Mouse (Mus musculus) brown adipose tissue, adult 24 weeks (tissue): ENCODE data around the gene Bpifa1. TPM values are rescaled to one million over a fixed set of nuclear protein-coding genes. Genes with fewer than 3 reads are reported as not detected.

Source experiments
- H3K27ac ChIP-seq: fragments of 200-500 bp; replicated peaks from 2 replicates; pipeline ENCODE4 v1.5.1; 2012; ENCODE audit warnings: low read depth, mild to moderate bottlenecking, low read length
- H3K4me1 ChIP-seq: fragments of 200-500 bp; 2 replicates; pipeline ENCODE4 v1.6.1; 2012; ENCODE audit warnings: low read length, mixed read lengths; ENCODE audit not compliant: control insufficient read depth, insufficient read depth, insufficient read length
- H3K4me3 ChIP-seq: fragments of 200-500 bp; 2 replicates; pipeline ENCODE4 v1.5.1; 2012; ENCODE audit warnings: low read depth, mild to moderate bottlenecking, low read length, moderate library complexity; ENCODE audit not compliant: insufficient read depth
- polyA plus RNA-seq: library from polyadenylated mRNA; stranded (reverse); fragments of >200 nt; gene quantifications from 2 replicates; pipeline ENCODE4 v1.2.4, GENCODE M21; 2012; ENCODE audit not compliant: missing spikeins, insufficient read depth, insufficient read length

Bpifa1 gene
- polyA plus RNA-seq, 1 experiment: not detected

DNA sequence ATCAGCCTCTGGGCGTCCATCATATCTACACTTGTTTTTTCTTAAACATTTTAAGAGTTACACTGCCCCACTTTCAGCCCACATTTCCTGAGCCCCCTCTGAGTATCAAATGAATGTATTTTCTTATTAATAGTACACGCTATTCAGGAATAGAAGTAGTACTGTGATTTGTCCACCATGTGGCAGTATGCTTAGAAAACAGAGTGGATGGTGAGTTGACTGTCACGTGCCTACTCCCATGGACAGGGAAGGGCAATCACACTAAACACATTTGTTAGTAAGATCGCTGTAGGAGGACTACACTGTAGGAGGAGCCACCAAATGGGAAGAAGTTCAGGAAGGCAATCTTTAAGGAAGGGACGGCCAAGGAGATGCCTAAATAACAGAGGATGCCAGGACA lies 44.8 kb downstream of the Bpifa1 start:
- Histone ChIP-seq H3K4me1 (no peaks in the 10 kb centered on the region), H3K27ac (no peak overlapping the region), H3K4me3 (no peak overlapping the region)

GRCm38 (mm10) chr2:154189877-154190434 lies 47.3 kb downstream of the Bpifa1 start:
- H3K4me3 ChIP-seq: no peak overlapping the region
- no peaks in the 10 kb centered on the region for H3K4me1 ChIP-seq
- no peak overlapping the region for H3K27ac ChIP-seq

DNA sequence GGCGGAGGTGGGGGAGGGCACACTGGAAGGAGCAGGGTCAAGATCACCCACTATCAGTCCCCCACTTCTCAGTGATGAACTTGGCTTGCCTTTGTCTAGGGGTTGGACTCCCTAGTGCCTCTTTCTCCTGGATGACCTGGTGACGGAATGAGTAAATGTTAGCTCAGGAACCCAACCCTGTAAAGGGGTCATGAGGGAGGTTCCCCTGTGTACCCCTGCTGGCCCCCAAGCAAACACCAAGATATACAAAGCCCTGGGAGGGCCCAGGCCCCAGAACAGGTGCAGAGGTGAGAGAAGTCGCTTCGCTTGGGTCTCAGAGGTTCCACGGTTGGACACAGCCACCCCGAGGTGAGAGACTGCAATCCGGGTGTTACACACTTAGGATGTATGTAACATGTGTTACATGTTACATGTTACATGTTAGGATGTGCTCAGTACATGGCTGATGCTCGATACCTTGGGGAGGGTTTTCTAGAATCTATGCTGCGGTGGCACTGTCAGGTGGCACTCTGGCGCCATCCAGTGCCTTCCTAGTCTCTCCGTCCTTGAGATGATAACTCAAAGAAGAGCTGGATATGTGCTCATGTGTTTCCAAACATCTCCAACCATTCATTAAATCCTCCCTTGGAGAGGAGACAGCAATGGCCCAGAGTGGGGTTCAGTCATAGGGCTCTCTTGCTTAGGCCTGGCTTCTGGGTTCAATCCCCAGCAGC lies 48.0 kb downstream of the Bpifa1 start, which contains the start of gene Bpifb1:
Gene Bpifb1 (plus strand): TSS at position 273 of the 713 bp plus-strand sequence.
- H3K4me1 ChIP-seq: no peaks in the 10 kb centered on the region
- no peak within 1 kb of the TSS for H3K4me3 ChIP-seq
- H3K27ac ChIP-seq: no peak within 1 kb of the TSS

- no peak overlapping the region for H3K27ac ChIP-seq
- H3K4me3 ChIP-seq: no peak overlapping the region
- H3K4me1 ChIP-seq: no peaks in the 10 kb centered on the region
Measured at GRCm38 (mm10) chr2:154192141-154192540, 49.5 kb downstream of the Bpifa1 start.

DNA sequence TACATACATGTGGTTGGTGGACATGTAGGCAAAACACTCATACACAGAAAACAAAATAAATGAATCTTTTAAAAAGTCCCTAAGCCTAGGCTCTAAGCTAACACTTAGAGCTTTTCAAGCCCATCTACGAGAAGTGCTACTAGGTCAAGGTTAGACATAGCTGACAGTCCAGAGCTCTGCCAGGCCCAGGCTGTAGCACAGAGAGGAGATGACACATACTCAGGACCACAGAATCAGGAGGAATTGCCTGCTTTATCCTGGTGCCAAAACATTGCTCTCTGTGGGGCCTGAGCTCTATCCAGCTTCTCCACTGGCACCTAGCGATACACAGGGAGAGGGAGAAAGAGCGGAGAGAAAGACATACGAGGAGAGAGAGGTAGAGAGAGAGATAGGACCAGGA lies 50.4 kb downstream of the Bpifa1 start:
- Histone ChIP-seq H3K4me3 (no peak overlapping the region), H3K27ac (no peak overlapping the region), H3K4me1 (no peaks in the 10 kb centered on the region)

GRCm38 (mm10) chr2:154193994-154194504 lies 51.4 kb downstream of the Bpifa1 start:
- Histone ChIP-seq H3K27ac (no peak overlapping the region), H3K4me1 (no peaks in the 10 kb centered on the region), H3K4me3 (no peak overlapping the region)

DNA sequence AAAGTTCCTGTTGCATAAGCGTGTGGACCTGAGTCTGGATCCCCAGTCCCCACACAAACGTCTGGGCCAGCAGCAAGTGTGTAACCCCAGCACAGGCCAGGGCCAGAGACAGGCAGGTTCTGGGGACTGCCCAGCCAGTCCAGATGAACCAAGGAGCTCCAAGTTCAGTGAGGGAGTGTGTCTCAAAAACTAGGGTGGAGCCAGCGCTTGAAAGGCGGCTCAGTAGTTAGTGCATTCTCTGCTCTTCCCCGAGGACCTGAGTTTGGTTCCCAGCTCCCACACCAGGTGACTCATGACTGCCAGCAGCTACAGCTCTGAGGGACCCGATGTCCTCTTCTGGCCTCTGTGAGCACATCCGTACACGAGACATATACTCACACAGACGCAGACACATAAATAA lies 54.4 kb downstream of the Bpifa1 start:
- H3K4me3 ChIP-seq: no peak overlapping the region
- no peak overlapping the region for H3K27ac ChIP-seq
- no peaks in the 10 kb centered on the region for H3K4me1 ChIP-seq

Other genes with a start within 250 kb of the Bpifa1 start
- gene Bpifb6, start 242.5 kb upstream of the Bpifa1 start, polyA plus RNA-seq: not detected in 2 replicates
- not detected in 2 replicates for gene Bpifb3, start 224.7 kb upstream of the Bpifa1 start, polyA plus RNA-seq
- gene Bpifb4, start 204.7 kb upstream of the Bpifa1 start, polyA plus RNA-seq: not detected in 2 replicates
- gene Bpifa6, start 167.9 kb upstream of the Bpifa1 start, polyA plus RNA-seq: not detected in 2 replicates
- gene Bpifa2, start 134.6 kb upstream of the Bpifa1 start, polyA plus RNA-seq: not detected in 2 replicates
- gene Bpifa3, start 12.5 kb upstream of the Bpifa1 start, polyA plus RNA-seq: not detected in 2 replicates
- gene Bpifa5, start 19.7 kb downstream of the Bpifa1 start, polyA plus RNA-seq: not detected in 2 replicates
- gene Bpifb1, start 47.9 kb downstream of the Bpifa1 start, polyA plus RNA-seq: not detected in 2 replicates
- not detected in 2 replicates for gene Bpifb5, start 80.9 kb downstream of the Bpifa1 start, polyA plus RNA-seq
- gene Bpifb9a, start 115.0 kb downstream of the Bpifa1 start, polyA plus RNA-seq: not detected in 2 replicates
- gene Bpifb9b, start 164.3 kb downstream of the Bpifa1 start, polyA plus RNA-seq: not detected in 2 replicates
- gene Cdk5rap1, start 230.1 kb downstream of the Bpifa1 start, polyA plus RNA-seq: 7.1 and 12.7 TPM in 2 replicates